Mouse (Mus musculus) liver, embryonic 14.5 days (tissue): ENCODE data around the gene Maats1.

Experiments used
- CTCF ChIP-seq: IDR thresholded peaks from 2 replicates; pipeline ENCODE4 v1.5.1; 2016; ENCODE audit warnings: antibody characterized with exemption, low read depth, control low read depth
- EP300 ChIP-seq: IDR thresholded peaks from 2 replicates; pipeline ENCODE4 v1.6.1; 2016; ENCODE audit warnings: antibody characterized with exemption, low read depth

DNA sequence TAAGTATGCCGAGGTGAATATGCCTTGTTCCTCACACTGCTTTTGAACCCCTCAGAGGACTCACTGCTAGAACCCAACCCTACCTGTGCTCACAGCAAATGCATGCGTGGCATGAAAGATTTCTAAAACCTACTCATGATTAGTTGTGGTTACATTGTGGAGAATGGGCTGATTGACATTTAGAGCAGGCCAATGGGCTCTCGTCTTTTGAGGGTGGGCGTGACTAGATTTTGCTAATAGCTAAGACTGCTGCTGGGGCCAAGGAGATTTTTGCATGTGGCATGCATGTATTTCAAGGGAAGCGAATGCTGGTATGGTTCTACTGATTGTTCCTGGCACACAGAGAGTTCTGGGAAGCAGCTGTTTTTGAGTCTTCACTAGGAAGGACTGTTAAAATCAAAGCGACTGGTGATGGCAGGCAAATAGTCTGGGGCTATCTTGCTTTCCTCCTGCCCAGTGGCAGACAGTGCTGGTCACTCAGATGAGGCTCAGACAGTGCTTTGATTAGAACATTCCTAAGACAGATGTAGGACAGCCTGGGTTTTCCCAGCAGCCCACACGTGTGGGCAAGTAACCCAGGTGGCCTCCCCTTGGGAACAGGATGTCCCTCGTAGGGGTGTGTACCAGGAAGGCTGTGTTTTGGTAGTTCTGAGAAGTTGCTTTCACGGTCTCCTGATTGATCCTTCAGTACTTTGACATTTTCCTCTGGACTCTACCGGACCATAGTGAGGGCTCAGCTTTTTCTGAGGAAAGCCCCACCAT is 32.6 kb upstream of the Maats1 start:
- no peak for TF ChIP-seq CTCF
- no peak for TF ChIP-seq EP300
